ENCODE assay signal across 15 mouse cellular contexts in genomic region chr9:121794972-121795539, GRCm38 (mm10). TPM values are rescaled to one million over a fixed set of nuclear protein-coding genes. Genes with fewer than 3 reads are reported as not detected.
DNase-seq lines count a peak whose midpoint lies in the region; ATAC-seq and TF ChIP-seq lines count a peak whose summit lies in the region.
"Had no signal": no experiment of that assay in that cellular context is flagged by ENCODE, and none has a peak within 500 bp of the region (broad histone marks: within the 10 kb centered on the region; RNA-seq: fewer than 3 reads in every experiment).

No protein-coding gene starts in this region.

- H3K4me3 ChIP-seq in gastrocnemius, adult 2 months, result no peak overlapping the region
- H3K4me3 ChIP-seq in neural tube, embryonic 14.5 days (ENCODE audit: low read depth, low read length), result no peak overlapping the region
- H3K4me3 ChIP-seq: lung, embryonic 15.5 days had no signal

- H3K27ac ChIP-seq in gastrocnemius, adult 2 months, result peak overlapping the region; percentile 99
- no peak overlapping the region for H3K27ac ChIP-seq in neural tube, embryonic 14.5 days (ENCODE audit: low read depth, low read length)
- H3K27ac ChIP-seq: lung, embryonic 15.5 days had no signal

- H3K4me2 ChIP-seq in neural tube, embryonic 14.5 days (ENCODE audit: low read depth, low read length), result no peak overlapping the region
- H3K4me2 ChIP-seq: lung, embryonic 15.5 days had no signal

- H3K36me3 ChIP-seq in neural tube, embryonic 14.5 days (ENCODE audit: control insufficient read depth, insufficient read depth, low read length), result no peaks in the 10 kb centered on the region
- H3K36me3 ChIP-seq: lung, embryonic 15.5 days had no signal

- no peaks in the 10 kb centered on the region for H3K9me3 ChIP-seq in neural tube, embryonic 14.5 days (ENCODE audit: control insufficient read depth, low read length)
- H3K9me3 ChIP-seq: lung, embryonic 15.5 days had no signal

- no peaks in the 10 kb centered on the region for H3K4me1 ChIP-seq in neural tube, embryonic 14.5 days (ENCODE audit: control insufficient read depth, insufficient read depth, low read length)

- peak; percentile 64 for DNase-seq in gastrocnemius, adult 2 months
- no peak for DNase-seq in gastrocnemius, postnatal 10 days
- DNase-seq in left cerebral cortex, postnatal 4 days, result peak; percentile 74
- no peak for DNase-seq in left cerebral cortex, adult 11 months (ENCODE audit: low spot score)
- DNase-seq in heart, postnatal 4 days, result peak; percentile 85
- DNase-seq in urinary bladder, postnatal 14 days (ENCODE audit: low spot score), result no peak
- no peak for DNase-seq in thymus, postnatal 0 days (ENCODE audit: low spot score)
- DNase-seq: adrenal gland, adult 2 months; embryo, embryonic 11 days; gastrocnemius, postnatal 25 days; spleen, adult 18-20 months; thymus, adult 18-20 months had no signal

- WGBS in neural tube, embryonic 14.5 days, result 15% methylated on average over 1 of the region's 1 CpGs

- ATAC-seq in neural tube, embryonic 14.5 days (ENCODE audit: low read depth), result 0 out of 2 replicates have a peak, but pooled peaks have one; percentile 42
- ATAC-seq: midbrain, embryonic 16.5 days had no signal

- no peaks in the 10 kb centered on the region for H3K27me3 ChIP-seq in neural tube, embryonic 14.5 days (ENCODE audit: control insufficient read depth, insufficient read depth, low read length)
- H3K27me3 ChIP-seq: lung, embryonic 15.5 days had no signal

- intact Hi-C loops in gastrocnemius, adult 2 months (cut with DNase I), result no loop called here
- intact Hi-C loops in left cerebral cortex, postnatal 4 days (cut with DNase I), result no loop called here

- no peak overlapping the region for H3K9ac ChIP-seq in neural tube, embryonic 14.5 days (replicated peaks; ENCODE audit: low read depth, low read length)
- H3K9ac ChIP-seq: lung, embryonic 15.5 days had no signal

- TF ChIP-seq CTCF in gastrocnemius, adult 2 months (IDR thresholded peaks at IDR 0.05), result no peak

RNA-seq across cellular contexts. Expression of gene Hhatl, which starts 2.7 kb away (rescaled TPM):
- total RNA-seq in gastrocnemius, adult 2 months (2021), result 100 to 1,000 TPM; 151 to 153 TPM
- total RNA-seq in gastrocnemius, postnatal 10 days (2021), result 100 to 1,000 TPM; 256 to 285 TPM
- total RNA-seq in left cerebral cortex, postnatal 4 days (2021), result under 1 TPM in 1 of 2 experiments, not detected in 1; 0.93 TPM
- total RNA-seq in heart, postnatal 4 days (2021), result 10 to 100 TPM; 72.5 to 84.4 TPM
- polyA plus RNA-seq in neural tube, embryonic 14.5 days (2014; fragmentation: Nextera tagmentation; extraction: Ambion mirVana), result 0.26 and 0.40 TPM in 2 replicates
- 0.40 and 0.51 TPM in 2 replicates for polyA plus RNA-seq in thymus, postnatal 0 days (2015; fragmentation: Nextera tagmentation; extraction: Ambion mirVana)
- total RNA-seq: adrenal gland, adult 2 months had no signal

RNA-seq across cellular contexts. Expression of gene Klhl40, which starts 17.6 kb away (rescaled TPM):
- 100 to 1,000 TPM; 103 to 120 TPM for total RNA-seq in gastrocnemius, adult 2 months (2021)
- total RNA-seq in gastrocnemius, postnatal 10 days (2021), result 100 to 1,000 TPM; 113 to 118 TPM
- 1 to 10 TPM; 1.3 TPM for total RNA-seq in left cerebral cortex, postnatal 4 days (2021)
- total RNA-seq in heart, postnatal 4 days (2021), result 10 to 100 TPM; 14.1 to 15.4 TPM
- 1.7 and 2.4 TPM in 2 replicates for polyA plus RNA-seq in neural tube, embryonic 14.5 days (2014; fragmentation: Nextera tagmentation; extraction: Ambion mirVana)
- polyA plus RNA-seq in thymus, postnatal 0 days (2015; fragmentation: Nextera tagmentation; extraction: Ambion mirVana), result 0.34 and 0.40 TPM in 2 replicates
- total RNA-seq: adrenal gland, adult 2 months had no signal
- polyA plus RNA-seq: adrenal gland, adult 2 months had no signal

RNA-seq across cellular contexts. Expression of gene Zfp651, which starts 35.9 kb away (rescaled TPM):
- total RNA-seq in gastrocnemius, adult 2 months (2021), result 100 to 1,000 TPM; 127 to 157 TPM
- total RNA-seq in gastrocnemius, postnatal 10 days (2021), result 10 to 100 TPM; 72.2 to 76.5 TPM
- 10 to 100 TPM; 87.2 to 91.9 TPM for total RNA-seq in left cerebral cortex, postnatal 4 days (2021)
- 10 to 100 TPM; 75.6 to 81.6 TPM for total RNA-seq in heart, postnatal 4 days (2021)
- 15.7 and 17.0 TPM in 2 replicates for polyA plus RNA-seq in neural tube, embryonic 14.5 days (2014; fragmentation: Nextera tagmentation; extraction: Ambion mirVana)
- polyA plus RNA-seq in thymus, postnatal 0 days (2015; fragmentation: Nextera tagmentation; extraction: Ambion mirVana), result 1.9 and 2.4 TPM in 2 replicates

RNA-seq across cellular contexts. Expression of gene Ccdc13, which starts 44.2 kb away (rescaled TPM):
- total RNA-seq in gastrocnemius, adult 2 months (2021), result under 1 TPM in 1 of 2 experiments, not detected in 1; 0.23 TPM
- total RNA-seq in gastrocnemius, postnatal 10 days (2021), result under 1 TPM; 0.79 to 0.85 TPM
- total RNA-seq in left cerebral cortex, postnatal 4 days (2021), result 1 to 10 TPM; 3.9 to 4.3 TPM
- not detected for total RNA-seq in heart, postnatal 4 days (2021)
- 1.9 and 2.7 TPM in 2 replicates for polyA plus RNA-seq in neural tube, embryonic 14.5 days (2014; fragmentation: Nextera tagmentation; extraction: Ambion mirVana)
- 0.24 and 0.29 TPM in 2 replicates for polyA plus RNA-seq in thymus, postnatal 0 days (2015; fragmentation: Nextera tagmentation; extraction: Ambion mirVana)

Comparison
In these comparisons a context has a peak if more than half of its experiments do, and no peak if none do; other contexts are left out.
1. DNase-seq: peak in gastrocnemius, adult 2 months (single experiment), left cerebral cortex, postnatal 4 days (single experiment) and heart, postnatal 4 days (single experiment); none in gastrocnemius, postnatal 10 days (single experiment), left cerebral cortex, adult 11 months (single experiment), urinary bladder, postnatal 14 days (single experiment) and thymus, postnatal 0 days (single experiment).
2. RNA of gene Hhatl, which starts 2.7 kb away (total RNA-seq): 256 to 285 TPM in gastrocnemius, postnatal 10 days, 151 to 153 TPM in gastrocnemius, adult 2 months and 72.5 to 84.4 TPM in heart, postnatal 4 days; 0.93 TPM in left cerebral cortex, postnatal 4 days; every median in the first group is over 10 times any median in the second.
3. RNA of gene Klhl40, which starts 17.6 kb away (total RNA-seq): 103 to 120 TPM in gastrocnemius, adult 2 months, 113 to 118 TPM in gastrocnemius, postnatal 10 days and 14.1 to 15.4 TPM in heart, postnatal 4 days; 1.3 TPM in left cerebral cortex, postnatal 4 days; every median in the first group is over 4 times any median in the second.